22 mouse cellular contexts compared by ENCODE assay signal in genomic region chr4:132584975-132585374, GRCm38 (mm10).
"Had no signal": no experiment of that assay in that cellular context is flagged by ENCODE, and none has a peak within 500 bp of the region (broad histone marks: within the 10 kb centered on the region; RNA-seq: fewer than 3 reads in every experiment).

No protein-coding gene starts in this region.

- H3K36me3 ChIP-seq: heart, embryonic 10.5 days; heart, embryonic 12.5 days; hindbrain, embryonic 10.5 days; hindbrain, embryonic 12.5 days; intestine, embryonic 15.5 days; limb, embryonic 13.5 days; limb, embryonic 15.5 days had no signal

- H3K27me3 ChIP-seq: heart, embryonic 12.5 days; hindbrain, embryonic 12.5 days; intestine, embryonic 15.5 days; limb, embryonic 13.5 days; limb, embryonic 15.5 days; liver, embryonic 12.5 days had no signal

- DNase-seq: gastrocnemius, adult 2 months; gastrocnemius, postnatal 10 days; gastrocnemius, postnatal 25 days; heart, adult 18-20 months; heart, postnatal 10 days; heart, postnatal 4 days; kidney, adult 18-20 months; kidney, adult 8-10 months; kidney, postnatal 10 days; kidney, postnatal 25 days; kidney, postnatal 4 days; left cerebral cortex, postnatal 4 days had no signal

- ATAC-seq: hindbrain, embryonic 16.5 days; intestine, embryonic 15.5 days; intestine, postnatal 0 days; liver, embryonic 12.5 days had no signal
